Mouse (Mus musculus): ENCODE measurements around the gene 4930535I16Rik. TPM values are rescaled to one million over a fixed set of nuclear protein-coding genes. Genes with fewer than 3 reads are reported as not detected.

The 4930535I16Rik gene
- not detected in 2 replicates for polyA plus RNA-seq (2014; fragmentation: Nextera tagmentation; extraction: Ambion mirVana)

DNA sequence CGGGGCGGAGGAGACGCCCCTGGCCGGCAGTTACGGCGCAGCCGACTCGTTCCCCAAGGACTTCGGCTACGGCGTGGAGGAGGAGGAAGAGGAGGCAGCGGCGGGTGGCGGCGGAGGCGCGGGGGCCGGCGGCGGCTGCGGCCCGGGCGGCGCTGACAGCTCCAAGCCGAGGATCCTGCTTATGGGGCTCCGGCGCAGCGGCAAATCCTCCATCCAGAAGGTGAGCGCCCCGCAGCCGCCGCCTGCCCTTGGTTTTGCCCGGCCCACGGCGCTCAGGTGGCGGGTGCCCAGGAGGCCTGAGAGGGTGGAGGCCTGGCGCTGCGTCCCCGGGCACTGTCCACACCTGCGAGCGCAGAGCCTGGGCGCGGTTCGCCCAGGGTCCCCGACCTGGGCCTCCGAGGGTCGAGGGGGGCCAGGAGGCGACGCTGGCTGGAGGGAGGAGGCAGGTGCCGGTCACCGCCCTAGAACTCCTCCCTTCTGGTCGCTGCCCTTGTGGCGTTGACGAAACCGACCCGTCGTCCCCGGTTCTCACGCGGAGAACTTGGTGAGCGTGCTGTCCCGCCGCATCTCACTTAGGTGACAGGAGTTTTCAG lies at the start of gene 4930535I16Rik:
Gene 4930535I16Rik, minus strand, starts transcription at position 475 of the 593 bp plus-strand sequence.
- no peak; the same call in none of the 2 replicates for ATAC-seq (ENCODE audit: low read depth)
- Histone ChIP-seq H3K27ac (replicated peaks; ENCODE audit: low read depth, low read length) (peak within 1 kb of the TSS; percentile 80), H3K9me3 (ENCODE audit: control insufficient read depth, low read length) (no peaks in the 10 kb centered on the region), H3K9ac (ENCODE audit: low read depth, low read length) (peak within 1 kb of the TSS; percentile 95), H3K4me3 (ENCODE audit: low read depth, low read length) (peak within 1 kb of the TSS; percentile 98), H3K4me2 (ENCODE audit: low read depth, low read length) (peak within 1 kb of the TSS; percentile 81), H3K36me3 (ENCODE audit: control insufficient read depth, insufficient read depth, low read length) (peaks cover 36% of the 10 kb centered on the region), H3K4me1 (ENCODE audit: control insufficient read depth, insufficient read depth, low read length) (peaks cover 17% of the 10 kb centered on the region; the same call in 1 of the 2 replicates), H3K27me3 (replicated peaks; ENCODE audit: control insufficient read depth, insufficient read depth, low read length) (no peaks in the 10 kb centered on the region)
- DNase-seq (ENCODE audit: low spot score): peak; percentile 9
- WGBS: under 1% methylated on average over 22 of the region's 63 CpGs

DNA sequence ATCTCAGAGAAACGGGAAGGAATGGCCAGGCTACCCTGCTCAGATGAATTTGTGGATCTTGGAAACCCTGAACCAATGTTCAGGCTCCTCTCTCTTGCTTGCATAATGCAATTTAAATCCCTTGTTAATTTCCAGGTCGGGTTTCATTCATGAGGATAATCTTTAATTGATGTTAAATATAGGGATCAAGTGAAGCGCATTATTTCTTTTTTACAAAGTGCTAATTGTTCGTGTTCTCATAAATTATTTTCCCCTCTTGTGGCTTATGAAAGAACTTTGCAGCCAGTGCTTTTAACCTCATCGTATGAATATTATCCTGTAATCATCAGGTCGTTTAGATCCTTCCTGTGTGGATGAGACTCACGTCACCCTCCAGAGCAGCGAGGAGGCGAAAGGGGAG lies 44.9 kb upstream of the 4930535I16Rik start:
- Histone ChIP-seq H3K9me3 (ENCODE audit: control insufficient read depth, low read length) (no peaks in the 10 kb centered on the region), H3K36me3 (ENCODE audit: control insufficient read depth, insufficient read depth, low read length) (no peaks in the 10 kb centered on the region), H3K4me2 (ENCODE audit: low read depth, low read length) (no peak overlapping the region), H3K27me3 (replicated peaks; ENCODE audit: control insufficient read depth, insufficient read depth, low read length) (peaks cover 8% of the 10 kb centered on the region; the same call in 1 of the 2 replicates), H3K4me1 (ENCODE audit: control insufficient read depth, insufficient read depth, low read length) (no peaks in the 10 kb centered on the region), H3K4me3 (ENCODE audit: low read depth, low read length) (no peak overlapping the region), H3K9ac (ENCODE audit: low read depth, low read length) (no peak overlapping the region), H3K27ac (replicated peaks; ENCODE audit: low read depth, low read length) (no peak overlapping the region)
- ATAC-seq (ENCODE audit: low read depth): 0 out of 2 replicates have a peak, but pooled peaks have one; percentile 41
- no peak for DNase-seq (ENCODE audit: low spot score)
- WGBS: 48% methylated on average over 9 of the region's 9 CpGs

DNA sequence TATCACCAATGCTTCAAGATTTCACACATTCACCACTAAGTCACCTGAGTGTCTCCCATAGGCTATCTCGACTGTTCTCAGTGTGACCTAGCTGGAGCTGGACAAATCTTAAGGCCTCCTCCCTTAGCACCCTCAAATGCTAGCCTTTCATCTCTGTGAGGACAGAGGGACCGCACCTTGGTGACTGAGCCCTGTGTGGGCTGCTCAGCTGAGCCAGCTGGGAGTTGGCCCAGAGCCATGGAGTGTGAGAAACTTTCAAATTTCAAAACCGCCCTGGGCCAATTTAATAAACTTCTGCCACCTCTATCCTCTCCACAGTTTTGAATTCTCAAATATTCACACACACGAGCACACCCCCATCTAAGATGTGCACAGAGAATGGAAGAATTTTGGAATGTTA lies 43.1 kb upstream of the 4930535I16Rik start:
- no peaks in the 10 kb centered on the region for H3K4me1 ChIP-seq (ENCODE audit: control insufficient read depth, insufficient read depth, low read length)
- peaks cover 10% of the 10 kb centered on the region for H3K27me3 ChIP-seq (replicated peaks; ENCODE audit: control insufficient read depth, insufficient read depth, low read length)
- H3K4me2 ChIP-seq (ENCODE audit: low read depth, low read length): no peak overlapping the region
- DNase-seq (ENCODE audit: low spot score) (peak; percentile 35), ATAC-seq (ENCODE audit: low read depth) (no peak)
- H3K9ac ChIP-seq (ENCODE audit: low read depth, low read length): no peak overlapping the region
- no peak overlapping the region for H3K4me3 ChIP-seq (ENCODE audit: low read depth, low read length)
- H3K27ac ChIP-seq (replicated peaks; ENCODE audit: low read depth, low read length): no peak overlapping the region
- no peaks in the 10 kb centered on the region for H3K36me3 ChIP-seq (ENCODE audit: control insufficient read depth, insufficient read depth, low read length)
- no peaks in the 10 kb centered on the region for H3K9me3 ChIP-seq (ENCODE audit: control insufficient read depth, low read length)
- 36% methylated on average over 4 of the region's 4 CpGs for WGBS

DNA sequence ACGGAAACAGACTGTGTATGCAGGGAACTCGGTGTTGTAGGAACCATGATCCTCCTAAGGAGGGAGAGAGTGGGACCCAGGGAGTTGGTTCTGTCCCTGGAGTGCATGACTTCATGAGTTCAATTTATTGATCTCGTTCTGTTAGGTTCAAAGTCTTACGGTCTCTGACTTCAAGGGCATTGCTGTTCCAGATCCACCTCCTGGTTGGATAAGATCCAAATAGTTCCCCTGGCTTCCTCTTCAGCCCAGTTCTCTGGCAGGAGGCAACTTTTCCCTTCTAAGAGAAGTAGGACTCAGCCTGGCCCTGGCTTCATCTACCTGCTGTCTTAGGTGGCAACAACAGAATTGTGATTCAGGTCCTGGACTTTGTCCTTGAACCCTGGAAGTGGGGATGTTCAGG lies 40.1 kb upstream of the 4930535I16Rik start:
- WGBS: 61% methylated on average over 4 of the region's 4 CpGs
- Histone ChIP-seq H3K27me3 (replicated peaks; ENCODE audit: control insufficient read depth, insufficient read depth, low read length) (peaks cover 8% of the 10 kb centered on the region; the same call in 1 of the 2 replicates), H3K4me2 (ENCODE audit: low read depth, low read length) (no peak overlapping the region), H3K4me3 (ENCODE audit: low read depth, low read length) (no peak overlapping the region), H3K36me3 (ENCODE audit: control insufficient read depth, insufficient read depth, low read length) (no peaks in the 10 kb centered on the region), H3K9ac (ENCODE audit: low read depth, low read length) (no peak overlapping the region), H3K9me3 (ENCODE audit: control insufficient read depth, low read length) (no peaks in the 10 kb centered on the region), H3K27ac (replicated peaks; ENCODE audit: low read depth, low read length) (no peak overlapping the region), H3K4me1 (ENCODE audit: control insufficient read depth, insufficient read depth, low read length) (no peaks in the 10 kb centered on the region)
- DNase-seq (ENCODE audit: low spot score) (no peak), ATAC-seq (ENCODE audit: low read depth) (no peak)

DNA sequence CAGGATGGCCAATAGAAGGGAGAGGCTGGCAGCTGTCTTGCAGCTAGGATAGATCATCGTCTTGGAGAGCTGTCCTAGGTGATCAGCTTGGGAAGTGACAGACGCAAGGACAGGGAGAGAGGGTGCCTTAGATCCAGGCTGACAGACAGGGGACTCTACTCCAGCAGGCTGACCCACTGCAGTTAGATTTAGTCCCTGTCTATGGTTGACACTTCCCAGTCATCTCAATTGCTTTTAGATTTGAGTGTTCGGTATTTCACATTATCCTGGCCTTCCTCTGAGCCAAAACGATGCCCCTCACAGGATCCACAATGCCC lies 39.6 kb upstream of the 4930535I16Rik start:
- peak overlapping the region; percentile 8; the same call in 1 of the 2 replicates for H3K4me3 ChIP-seq (ENCODE audit: low read depth, low read length)
- ATAC-seq (ENCODE audit: low read depth): no peak
- WGBS: 54% methylated on average over 4 of the region's 4 CpGs
- no peak for DNase-seq (ENCODE audit: low spot score)
- peaks cover 8% of the 10 kb centered on the region; the same call in 1 of the 2 replicates for H3K27me3 ChIP-seq (replicated peaks; ENCODE audit: control insufficient read depth, insufficient read depth, low read length)
- H3K9ac ChIP-seq (ENCODE audit: low read depth, low read length): 0 out of 2 replicates have a peak overlapping the region, but pooled peaks have one; percentile 38
- no peaks in the 10 kb centered on the region for H3K36me3 ChIP-seq (ENCODE audit: control insufficient read depth, insufficient read depth, low read length)
- H3K4me1 ChIP-seq (ENCODE audit: control insufficient read depth, insufficient read depth, low read length): no peaks in the 10 kb centered on the region
- no peaks in the 10 kb centered on the region for H3K9me3 ChIP-seq (ENCODE audit: control insufficient read depth, low read length)
- no peak overlapping the region for H3K27ac ChIP-seq (replicated peaks; ENCODE audit: low read depth, low read length)
- H3K4me2 ChIP-seq (ENCODE audit: low read depth, low read length): peak overlapping the region; percentile 48; the same call in 1 of the 2 replicates

DNA sequence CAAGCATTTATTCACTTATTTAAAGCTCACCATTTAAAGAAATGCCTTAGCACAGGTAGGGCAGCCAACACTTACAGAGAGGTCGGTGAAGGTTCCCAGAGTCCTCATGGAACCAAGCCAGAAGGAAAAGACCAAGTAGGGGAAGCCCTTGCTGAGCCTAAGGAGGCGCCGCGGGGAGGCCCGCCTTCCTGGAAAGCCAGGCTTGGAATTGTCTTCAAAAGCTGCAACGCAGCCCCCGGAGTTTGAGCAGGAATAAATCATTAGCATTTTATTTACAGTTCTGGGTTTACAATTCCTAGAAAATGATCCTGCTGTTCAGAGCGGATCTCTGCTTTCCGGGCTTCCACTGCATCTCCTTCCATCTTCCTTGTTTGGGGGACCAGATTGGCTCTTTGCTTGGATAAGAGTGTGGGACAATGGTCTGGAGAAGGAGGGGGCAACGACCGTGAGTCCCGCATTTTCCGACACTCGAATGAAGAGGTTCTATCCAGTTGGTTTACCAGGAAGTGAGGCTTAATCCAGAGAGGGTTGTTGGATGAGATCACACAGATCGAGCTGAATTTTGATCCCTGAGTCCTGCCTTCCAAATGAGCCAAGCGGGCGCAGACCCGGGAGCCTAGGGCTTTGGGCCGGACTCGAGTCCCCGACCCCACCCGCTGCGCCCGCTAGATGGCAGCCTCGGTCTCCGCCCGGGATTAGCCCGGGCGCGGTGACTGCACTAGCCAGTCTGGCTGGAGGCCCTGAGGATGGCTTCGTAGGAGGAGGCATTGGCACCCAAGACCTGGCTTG lies 39.1 kb upstream of the 4930535I16Rik start:
- no peaks in the 10 kb centered on the region for H3K4me1 ChIP-seq (ENCODE audit: control insufficient read depth, insufficient read depth, low read length)
- DNase-seq (ENCODE audit: low spot score): peak; percentile 71
- no peaks in the 10 kb centered on the region for H3K36me3 ChIP-seq (ENCODE audit: control insufficient read depth, insufficient read depth, low read length)
- H3K4me3 ChIP-seq (ENCODE audit: low read depth, low read length): peak overlapping the region; percentile 8; the same call in 1 of the 2 replicates
- ATAC-seq (ENCODE audit: low read depth): peak; percentile 81
- 0 out of 2 replicates have a peak overlapping the region, but pooled peaks have one; percentile 38 for H3K9ac ChIP-seq (ENCODE audit: low read depth, low read length)
- peaks cover 8% of the 10 kb centered on the region; the same call in 1 of the 2 replicates for H3K27me3 ChIP-seq (replicated peaks; ENCODE audit: control insufficient read depth, insufficient read depth, low read length)
- H3K27ac ChIP-seq (replicated peaks; ENCODE audit: low read depth, low read length): no peak overlapping the region
- H3K4me2 ChIP-seq (ENCODE audit: low read depth, low read length): peak overlapping the region; percentile 48
- WGBS: 6% methylated on average over 31 of the region's 31 CpGs
- no peaks in the 10 kb centered on the region for H3K9me3 ChIP-seq (ENCODE audit: control insufficient read depth, low read length)

DNA sequence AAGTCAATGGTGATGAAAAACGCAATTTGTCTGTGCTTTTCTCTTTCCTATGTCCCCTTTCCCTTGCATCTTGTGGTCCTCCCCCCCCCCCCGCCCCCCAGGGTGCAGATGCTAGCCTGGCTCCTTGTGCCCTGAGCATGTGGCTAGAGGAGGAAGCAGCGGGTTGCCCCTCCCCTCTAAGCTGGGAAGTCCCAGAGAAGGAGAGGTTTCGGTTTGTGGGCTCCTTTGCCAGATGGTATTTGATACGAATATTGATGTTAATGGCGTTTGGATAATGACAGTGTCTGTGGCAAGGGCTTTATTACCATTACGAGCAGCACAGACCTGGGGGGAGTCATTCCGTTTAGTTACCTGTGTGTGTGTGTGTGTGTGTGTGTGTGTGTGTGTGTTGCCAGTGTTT lies 34.2 kb upstream of the 4930535I16Rik start:
- Histone ChIP-seq H3K36me3 (ENCODE audit: control insufficient read depth, insufficient read depth, low read length) (no peaks in the 10 kb centered on the region), H3K4me1 (ENCODE audit: control insufficient read depth, insufficient read depth, low read length) (no peaks in the 10 kb centered on the region), H3K9ac (ENCODE audit: low read depth, low read length) (no peak overlapping the region), H3K27me3 (replicated peaks; ENCODE audit: control insufficient read depth, insufficient read depth, low read length) (peaks cover 4% of the 10 kb centered on the region), H3K27ac (replicated peaks; ENCODE audit: low read depth, low read length) (no peak overlapping the region), H3K4me3 (ENCODE audit: low read depth, low read length) (no peak overlapping the region), H3K4me2 (ENCODE audit: low read depth, low read length) (no peak overlapping the region), H3K9me3 (ENCODE audit: control insufficient read depth, low read length) (no peaks in the 10 kb centered on the region)
- ATAC-seq (ENCODE audit: low read depth) (no peak), DNase-seq (ENCODE audit: low spot score) (no peak)
- WGBS: 33% methylated on average over 7 of the region's 8 CpGs

DNA sequence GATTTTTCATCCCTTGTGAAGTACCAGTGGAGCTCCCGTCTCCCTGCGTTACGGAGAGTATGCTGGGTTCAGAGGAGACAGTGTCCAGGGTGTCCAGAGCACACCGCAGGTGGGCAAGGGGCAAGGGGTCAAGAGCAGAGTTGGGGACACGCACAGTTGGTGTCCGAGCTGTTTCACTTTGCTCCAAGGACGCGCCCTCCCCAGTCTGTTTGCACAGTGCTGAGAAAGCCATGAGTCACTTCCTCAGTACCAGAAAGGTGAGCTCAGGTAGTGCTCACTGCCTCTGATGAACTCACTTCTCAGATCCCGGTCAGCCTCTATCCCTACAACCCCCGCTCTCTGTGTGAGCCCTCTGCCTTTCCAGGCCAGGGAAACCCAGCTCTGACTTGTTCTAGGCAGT lies 31.8 kb upstream of the 4930535I16Rik start:
- no peaks in the 10 kb centered on the region for H3K36me3 ChIP-seq (ENCODE audit: control insufficient read depth, insufficient read depth, low read length)
- no peak for ATAC-seq (ENCODE audit: low read depth)

More for the DNA sequence above, 31.8 kb upstream of the 4930535I16Rik start:
- Histone ChIP-seq H3K4me3 (ENCODE audit: low read depth, low read length) (no peak overlapping the region), H3K9me3 (ENCODE audit: control insufficient read depth, low read length) (no peaks in the 10 kb centered on the region), H3K4me2 (ENCODE audit: low read depth, low read length) (no peak overlapping the region), H3K9ac (ENCODE audit: low read depth, low read length) (no peak overlapping the region), H3K4me1 (ENCODE audit: control insufficient read depth, insufficient read depth, low read length) (no peaks in the 10 kb centered on the region), H3K27ac (replicated peaks; ENCODE audit: low read depth, low read length) (no peak overlapping the region), H3K27me3 (replicated peaks; ENCODE audit: control insufficient read depth, insufficient read depth, low read length) (no peaks in the 10 kb centered on the region; the same call in 1 of the 2 replicates)
- no peak for DNase-seq (ENCODE audit: low spot score)
- 67% methylated on average over 10 of the region's 10 CpGs for WGBS
